Mouse (Mus musculus): ENCODE measurements around the gene Best2. TPM values are rescaled to one million over a fixed set of nuclear protein-coding genes. Genes with fewer than 3 reads are reported as not detected.

The Best2 gene
- total RNA-seq, 2 experiments from 2014 or later, result not detected

DNA sequence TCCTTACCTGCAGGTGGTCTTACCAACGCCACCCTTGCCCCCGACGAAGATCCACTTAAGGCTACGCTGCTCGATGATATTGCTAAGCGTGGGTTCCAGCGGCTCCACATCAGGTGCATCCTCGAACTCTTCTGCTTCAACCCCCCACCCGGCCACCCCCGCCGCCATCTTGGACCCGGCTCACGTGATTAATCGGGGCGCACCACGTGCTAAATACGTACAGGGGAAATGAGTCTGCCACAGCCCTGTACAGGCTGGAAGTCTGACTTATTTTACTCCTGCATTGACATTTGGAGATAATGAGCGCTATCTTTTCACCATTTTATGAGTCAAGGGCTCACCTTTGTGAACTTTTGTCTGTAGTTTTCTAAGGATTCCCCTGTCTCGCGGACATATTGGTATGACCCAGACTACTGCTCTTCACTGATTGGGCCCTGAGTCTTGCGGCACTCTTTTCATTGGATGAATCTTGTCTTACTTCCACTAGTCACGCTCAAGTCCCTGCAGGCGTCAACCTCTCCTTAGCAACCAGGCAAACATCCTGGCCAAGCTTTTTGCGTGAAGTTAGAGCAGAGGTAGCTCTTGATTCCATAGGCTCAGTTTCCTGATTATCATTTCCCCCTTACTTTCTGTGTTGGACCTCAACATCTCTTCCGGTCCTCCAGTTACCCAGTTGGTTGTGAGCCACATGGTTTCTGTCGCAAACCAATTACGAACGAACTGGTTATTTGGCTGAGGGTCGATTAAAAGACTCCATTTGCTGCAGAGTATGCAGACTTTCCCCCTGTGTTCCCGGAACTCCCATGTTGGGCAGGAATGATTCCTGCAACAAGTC, 11.0 kb upstream of the Best2 start, which contains the start of gene Asna1:
Gene Asna1 (minus strand): TSS at position 184 of the 835 bp plus-strand sequence.
- peak; percentile 86 for ATAC-seq (replicated peaks; ENCODE audit: low FRiP score, poor library complexity, severe bottlenecking)

DNA sequence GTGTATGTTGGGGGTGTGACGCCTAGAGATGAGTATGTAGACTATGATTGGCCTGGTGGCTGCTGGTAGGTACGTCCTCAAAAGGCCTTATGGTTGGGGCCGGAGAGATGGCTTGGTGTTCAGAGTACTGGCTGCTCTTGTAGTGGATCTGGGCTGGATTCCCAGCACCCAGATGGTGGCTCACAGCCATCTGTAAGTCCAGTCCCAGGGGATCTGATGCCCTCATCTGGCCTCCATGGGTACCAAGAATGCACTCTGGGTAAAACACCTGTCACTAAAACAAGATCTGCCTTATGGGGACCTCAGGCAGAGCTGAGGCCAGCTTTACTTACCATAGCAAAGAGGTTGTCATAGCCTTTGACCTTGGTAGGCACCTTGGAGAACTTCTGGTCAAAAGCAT, 9.5 kb upstream of the Best2 start:
- no peak for ATAC-seq (replicated peaks; ENCODE audit: low FRiP score, poor library complexity, severe bottlenecking)

DNA sequence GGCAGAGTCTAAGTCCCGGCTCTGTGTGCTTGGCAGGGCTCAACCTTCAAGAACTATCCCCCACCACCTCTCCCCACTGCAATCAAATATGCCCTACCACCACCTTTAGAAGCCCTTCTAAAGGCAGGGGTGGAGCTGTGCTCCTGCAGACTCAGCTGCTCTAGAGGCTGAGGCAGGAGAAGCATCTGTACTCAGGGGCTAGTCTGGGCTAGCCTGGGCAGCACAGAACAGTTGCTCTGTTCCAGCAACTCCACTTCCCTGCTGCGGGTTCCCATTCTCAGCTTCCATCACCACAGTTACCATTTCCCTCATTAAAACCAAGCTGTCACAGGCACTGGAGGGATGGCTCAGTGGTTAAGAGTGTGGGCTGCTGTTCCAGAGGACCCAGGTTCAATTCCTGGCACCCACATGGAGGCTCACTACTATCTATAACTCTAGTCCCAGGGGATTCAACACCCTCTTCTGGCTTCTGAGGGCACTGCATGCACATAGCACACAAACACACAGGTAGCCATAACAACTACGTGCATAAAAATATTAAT, 7.3 kb upstream of the Best2 start:
- no peak for ATAC-seq (replicated peaks; ENCODE audit: low FRiP score, poor library complexity, severe bottlenecking)

DNA sequence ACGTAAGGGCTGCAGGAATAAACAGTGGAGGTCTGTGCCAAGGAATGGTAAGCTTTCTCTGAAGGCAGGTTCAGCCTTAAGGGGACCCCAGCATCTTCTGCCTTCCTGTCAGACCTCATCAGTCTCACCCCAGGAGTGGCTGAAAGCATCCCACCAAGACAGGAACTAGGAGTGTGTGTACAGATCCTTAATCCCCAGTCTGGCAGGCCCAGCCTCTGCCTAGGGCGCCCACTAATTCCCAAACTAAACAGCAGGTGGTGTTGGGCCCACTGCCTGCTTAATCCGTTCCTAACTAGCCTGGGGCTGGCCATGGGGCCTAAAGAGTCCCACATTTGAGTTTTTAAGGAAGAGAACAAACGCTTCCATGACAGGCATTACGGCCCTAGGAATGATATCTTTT, 2.9 kb upstream of the Best2 start:
- ATAC-seq (replicated peaks; ENCODE audit: low FRiP score, poor library complexity, severe bottlenecking), result no peak

DNA sequence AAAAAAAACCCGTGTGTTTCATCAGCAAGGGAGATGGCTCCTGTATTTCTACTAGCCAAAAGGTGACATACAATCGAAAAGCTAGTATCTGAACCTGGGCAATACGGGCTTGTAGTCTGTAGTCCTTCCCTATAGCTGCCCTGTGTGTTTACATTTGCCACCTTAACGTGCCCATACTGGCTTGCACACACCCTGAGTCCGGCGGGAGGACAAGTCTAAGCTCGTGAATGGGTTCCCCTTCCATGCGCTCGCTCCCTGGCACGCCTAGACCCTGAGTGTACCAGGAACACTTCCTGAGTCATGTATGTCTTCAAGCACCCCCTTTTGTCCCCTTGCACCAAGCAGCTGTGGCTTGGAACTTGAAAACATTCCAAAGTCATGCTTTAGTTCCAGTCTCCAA, 2.4 kb upstream of the Best2 start:
- ATAC-seq (replicated peaks; ENCODE audit: low FRiP score, poor library complexity, severe bottlenecking), result no peak

DNA sequence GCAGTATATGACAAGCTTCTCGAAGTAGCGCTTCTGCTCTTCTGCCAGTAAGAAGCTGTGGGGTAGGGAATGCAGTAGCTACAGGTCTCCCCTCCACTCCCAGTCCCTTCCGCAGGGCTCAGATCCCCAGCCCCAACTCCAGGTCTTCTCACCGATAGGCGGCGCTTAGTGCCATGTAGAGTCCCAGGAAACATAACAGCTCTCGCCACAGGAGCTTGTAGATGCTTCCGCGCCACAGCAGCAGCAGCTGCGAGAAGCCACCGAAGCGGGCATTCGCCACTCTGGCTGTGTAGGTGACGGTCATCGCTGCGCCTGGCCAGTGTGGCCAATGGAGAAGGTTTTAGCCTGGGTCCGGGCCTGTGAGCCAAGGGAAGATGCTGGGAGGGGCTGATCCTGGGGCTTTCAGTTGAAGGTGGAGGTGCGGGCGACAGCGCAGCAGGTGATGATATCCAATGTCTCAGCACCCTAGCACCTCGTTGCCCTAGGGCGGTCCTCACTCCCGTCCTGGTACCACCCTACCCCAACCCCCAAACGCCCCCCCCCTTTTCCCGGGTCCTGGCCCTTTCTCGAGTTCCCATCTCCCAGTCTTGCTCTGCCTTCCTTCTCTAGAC, 996 bp downstream of the Best2 start:
- peak; percentile 70 for ATAC-seq (replicated peaks; ENCODE audit: low FRiP score, poor library complexity, severe bottlenecking)

DNA sequence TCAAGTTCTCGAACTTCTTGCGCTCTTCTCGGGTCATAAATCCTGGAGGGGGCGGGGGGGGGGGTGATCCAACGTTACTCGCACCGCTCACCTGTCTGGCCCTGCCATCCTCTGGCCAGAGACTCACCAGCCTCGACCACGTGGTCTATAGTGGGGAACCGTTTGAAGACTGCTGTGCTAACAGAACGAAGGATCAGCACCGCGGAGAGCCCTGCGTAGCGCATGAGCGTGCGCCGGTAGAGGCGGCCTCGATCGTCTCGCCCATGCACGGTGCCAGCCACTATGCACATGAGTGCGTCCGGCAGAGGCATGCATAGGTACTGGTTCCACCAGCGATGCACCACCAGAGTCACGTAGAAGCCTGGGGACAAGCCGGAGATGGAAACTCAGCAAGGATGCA, 3.1 kb downstream of the Best2 start:
- no peak for ATAC-seq (replicated peaks; ENCODE audit: low FRiP score, poor library complexity, severe bottlenecking)

DNA sequence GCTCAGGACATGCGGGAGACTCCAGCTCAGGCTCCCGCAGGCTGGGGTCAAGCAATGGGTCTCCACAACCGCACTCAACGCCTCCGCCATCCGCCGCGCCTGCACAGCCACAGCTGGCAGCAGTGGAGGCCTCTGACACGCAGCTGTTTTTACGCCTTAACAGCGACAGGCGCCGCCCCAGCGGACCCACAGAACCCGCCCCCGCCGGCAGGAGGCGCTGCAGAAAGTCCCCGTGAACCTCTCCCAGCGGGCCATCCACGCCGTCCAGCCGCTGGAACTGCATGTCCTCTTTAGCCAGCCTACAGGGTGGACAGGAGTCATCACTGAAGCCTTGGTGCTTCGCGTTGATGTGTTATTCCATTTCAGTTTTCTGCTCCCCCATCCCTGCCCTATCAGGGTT, 6.6 kb downstream of the Best2 start:
- peak; percentile 77 for ATAC-seq (replicated peaks; ENCODE audit: low FRiP score, poor library complexity, severe bottlenecking)

DNA sequence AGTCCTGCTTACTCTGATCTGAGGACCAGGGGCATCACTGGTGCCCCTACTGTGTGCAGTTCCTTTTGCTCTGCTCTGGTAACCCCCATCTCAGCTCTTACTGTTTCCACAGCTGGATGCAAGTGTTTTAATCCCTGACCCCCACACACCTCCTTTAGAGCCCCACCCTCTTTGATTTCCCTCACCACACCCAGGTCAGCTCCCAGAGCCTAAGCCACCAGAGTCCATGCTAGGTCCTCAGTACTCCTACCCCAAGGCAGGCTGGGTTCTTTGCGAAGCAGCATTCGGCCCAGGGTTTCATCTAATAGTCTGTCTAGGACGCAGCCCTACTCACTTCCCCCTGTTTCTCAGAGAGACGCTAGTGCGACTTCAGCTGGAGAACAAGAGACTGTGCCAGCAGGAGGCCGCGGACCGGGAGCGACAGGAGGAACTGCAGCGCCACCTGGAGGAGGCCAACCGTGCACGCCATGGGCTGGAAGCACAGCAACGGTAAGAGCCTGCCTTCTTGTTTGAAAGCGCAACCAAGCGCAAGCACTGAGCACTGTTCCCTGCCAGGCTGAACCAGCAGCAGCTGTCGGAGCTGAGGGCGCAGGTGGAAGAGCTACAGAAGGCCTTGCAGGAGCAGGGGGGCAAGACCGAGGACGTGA, 16.6 kb downstream of the Best2 start:
- ATAC-seq (replicated peaks; ENCODE audit: low FRiP score, poor library complexity, severe bottlenecking), result peak; percentile 90

DNA sequence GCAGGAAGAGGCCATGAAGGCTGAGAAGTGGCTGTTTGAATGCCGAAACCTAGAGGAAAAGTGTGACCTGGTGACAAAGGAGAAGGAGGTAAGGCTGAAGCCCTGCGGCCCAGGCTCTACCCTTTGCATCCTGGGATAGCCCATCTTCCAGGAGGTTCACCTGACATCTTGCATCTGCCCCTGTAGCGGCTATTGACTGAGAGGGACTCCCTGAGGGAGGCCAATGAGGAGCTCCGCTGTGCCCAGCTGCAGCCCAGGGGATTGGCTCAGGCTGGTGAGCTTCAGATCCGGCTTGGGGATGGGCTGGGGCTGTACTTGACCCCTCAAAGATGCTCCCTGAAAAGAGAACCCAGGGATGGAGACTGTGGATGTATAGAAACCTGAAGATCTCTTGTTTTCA, 17.4 kb downstream of the Best2 start:
- no peak for ATAC-seq (replicated peaks; ENCODE audit: low FRiP score, poor library complexity, severe bottlenecking)

DNA sequence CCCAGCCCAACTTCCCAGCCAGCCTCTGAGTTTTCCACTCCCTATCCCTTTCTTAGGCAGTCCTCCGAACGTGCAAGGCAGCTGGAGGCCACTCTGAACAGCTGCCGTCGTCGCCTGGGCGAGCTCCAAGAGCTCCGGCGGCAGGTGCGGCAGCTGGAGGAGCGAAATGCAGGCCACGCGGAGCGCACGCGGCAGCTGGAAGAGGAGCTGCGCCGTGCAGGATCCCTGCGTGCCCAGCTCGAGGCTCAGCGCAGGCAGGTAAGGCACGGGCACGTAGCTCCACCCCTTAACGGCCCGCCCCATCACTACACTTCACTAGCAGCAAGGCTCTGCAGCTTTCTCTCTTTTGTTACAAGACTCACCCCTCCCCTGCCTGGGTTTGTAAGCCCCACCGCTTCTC, 18.7 kb downstream of the Best2 start:
- no peak for ATAC-seq (replicated peaks; ENCODE audit: low FRiP score, poor library complexity, severe bottlenecking)

DNA sequence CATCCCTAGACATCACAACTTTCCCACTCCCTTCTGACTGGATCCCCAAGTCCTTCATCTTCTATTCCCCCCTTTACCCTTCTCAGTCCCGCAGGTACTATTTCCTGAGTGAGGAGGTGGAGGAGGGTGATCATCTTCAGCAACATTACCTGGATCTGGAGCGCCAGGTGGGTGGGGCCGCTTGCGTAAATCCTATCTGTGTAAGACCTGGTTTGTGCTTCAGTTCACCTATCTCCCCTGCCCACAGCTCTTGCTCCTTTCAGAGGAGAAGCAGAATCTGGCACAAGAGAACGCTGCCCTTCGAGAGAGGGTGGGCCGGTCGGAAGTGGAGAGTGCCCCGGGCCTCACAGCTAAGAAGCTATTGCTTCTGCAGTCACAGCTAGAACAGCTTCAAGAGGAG, 20.0 kb downstream of the Best2 start:
- ATAC-seq (replicated peaks; ENCODE audit: low FRiP score, poor library complexity, severe bottlenecking), result no peak

DNA sequence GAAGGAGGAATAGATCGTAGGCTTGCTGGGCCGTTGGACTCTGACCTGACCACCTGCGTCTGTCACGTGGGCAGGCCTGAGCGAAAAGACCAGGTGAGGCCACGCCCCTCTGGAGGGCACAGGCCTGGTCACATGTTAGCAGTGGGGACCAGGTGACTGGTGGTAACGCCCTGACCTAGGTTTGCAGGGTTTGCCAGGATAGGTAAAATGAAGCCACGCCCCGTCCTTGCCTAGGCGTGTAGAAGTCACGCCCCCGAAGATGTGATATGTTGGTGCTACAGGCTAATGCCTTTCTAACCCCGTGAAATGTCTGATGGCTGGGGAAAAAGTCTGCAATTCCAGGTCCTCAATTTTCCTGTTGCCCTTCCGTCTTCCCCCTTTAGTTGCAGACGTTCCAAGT, 23.5 kb downstream of the Best2 start:
- peak; percentile 44 for ATAC-seq (replicated peaks; ENCODE audit: low FRiP score, poor library complexity, severe bottlenecking)

DNA sequence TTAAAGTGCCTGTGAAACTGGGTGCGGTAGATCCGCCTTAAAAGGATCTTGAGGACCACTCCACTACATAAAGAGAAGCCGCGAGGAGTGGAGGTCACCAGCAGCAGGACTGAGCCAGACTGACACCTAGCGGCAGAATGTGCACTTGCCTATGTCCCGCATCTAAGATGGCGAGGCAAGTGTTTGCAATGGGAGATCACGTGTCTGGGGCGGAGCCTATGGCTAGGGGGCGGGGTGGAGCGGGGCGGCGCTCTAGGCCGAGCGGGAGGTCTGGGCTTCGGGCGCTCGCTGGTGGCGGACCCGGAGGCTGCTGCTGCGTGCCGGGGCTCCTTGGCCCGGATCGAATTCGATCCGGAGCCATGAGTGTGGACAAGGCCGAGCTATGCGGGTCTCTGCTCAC, 24.0 kb downstream of the Best2 start, which contains the start of gene Hook2:
Gene Hook2 (plus strand): TSS at position 255 of the 400 bp plus-strand sequence.
- peak; percentile 80 for ATAC-seq (replicated peaks; ENCODE audit: low FRiP score, poor library complexity, severe bottlenecking)

DNA sequence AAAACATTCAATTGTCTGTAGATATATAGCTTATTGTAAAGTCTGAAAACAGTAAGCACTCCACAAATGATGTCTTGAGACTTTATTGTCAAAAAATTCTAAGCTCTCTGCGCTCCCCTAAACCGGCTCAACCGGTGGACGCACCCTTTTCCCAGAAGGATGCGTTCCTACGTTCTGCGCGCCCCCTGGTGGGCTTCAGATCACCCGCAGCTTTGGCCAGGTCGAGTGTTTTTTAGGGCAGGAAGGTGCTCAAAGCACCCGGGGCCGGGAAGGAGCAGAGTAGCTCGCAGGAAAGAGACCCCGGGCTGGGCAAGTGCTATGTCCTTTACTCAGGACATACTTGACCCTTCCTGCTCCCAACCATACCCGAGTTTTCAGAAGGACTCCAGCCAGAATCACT, 24.5 kb downstream of the Best2 start:
- ATAC-seq (replicated peaks; ENCODE audit: low FRiP score, poor library complexity, severe bottlenecking), result peak; percentile 73

DNA sequence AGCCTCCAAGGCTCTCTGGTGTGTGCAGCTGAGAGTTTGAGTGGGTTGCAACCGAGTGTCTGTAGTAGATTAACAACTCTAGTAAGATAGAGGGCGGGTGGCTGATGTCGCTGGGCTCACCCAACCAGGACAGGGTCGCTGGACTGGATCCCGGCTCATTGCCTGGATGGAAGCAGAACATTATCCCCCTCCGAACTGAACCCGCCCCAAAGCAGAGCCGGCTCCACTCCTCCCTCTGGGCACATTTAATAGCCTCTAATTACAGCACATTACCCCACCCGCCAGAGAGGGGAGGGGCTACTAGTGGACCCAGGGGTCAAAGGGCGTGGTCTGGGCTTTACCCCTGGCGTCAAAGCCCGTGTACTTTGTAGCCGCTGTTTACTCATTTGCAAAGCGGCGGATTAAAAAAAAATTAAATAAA, 25.0 kb downstream of the Best2 start:
- peak; percentile 23; the same call in 1 of the 2 replicates for ATAC-seq (replicated peaks; ENCODE audit: low FRiP score, poor library complexity, severe bottlenecking)

DNA sequence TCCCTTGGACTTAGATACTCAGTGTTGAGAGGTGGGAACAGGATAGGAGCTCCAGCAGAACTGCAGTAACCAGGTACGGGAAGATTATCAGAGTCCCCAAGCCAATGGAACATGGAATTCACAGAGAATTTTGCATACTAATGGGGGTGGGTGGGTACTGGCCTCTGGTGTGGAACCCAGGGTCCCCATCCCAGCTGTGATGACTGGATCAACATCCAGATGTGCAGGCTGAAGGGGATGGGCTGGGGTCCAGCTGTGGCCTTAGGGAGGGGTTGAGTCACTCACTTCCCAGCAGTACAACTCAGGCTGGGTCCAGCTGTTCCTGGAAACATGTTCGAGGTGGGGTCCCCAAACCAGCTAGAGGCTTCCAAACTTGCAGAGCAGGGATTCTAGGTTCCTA, 26.4 kb downstream of the Best2 start:
- ATAC-seq (replicated peaks; ENCODE audit: low FRiP score, poor library complexity, severe bottlenecking), result no peak

DNA sequence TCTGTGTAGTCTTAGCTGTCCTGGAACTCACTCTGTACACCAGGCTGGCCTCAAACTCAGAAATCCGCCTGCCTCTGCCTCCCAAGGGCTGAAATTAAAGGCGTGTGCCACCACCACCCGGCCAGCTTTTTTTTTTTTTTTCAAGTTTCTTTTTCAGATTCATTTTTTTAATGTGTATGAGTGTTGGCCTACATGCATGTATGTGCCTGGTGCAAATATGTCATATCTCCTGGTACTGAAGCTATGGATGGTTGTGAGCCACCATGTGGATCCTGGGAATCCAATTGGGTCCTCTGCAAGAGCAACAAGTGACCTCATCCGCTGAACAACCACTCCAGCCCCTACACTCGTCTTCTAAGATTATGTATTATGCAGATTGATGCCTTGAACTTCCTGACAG, 26.9 kb downstream of the Best2 start:
- ATAC-seq (replicated peaks; ENCODE audit: low FRiP score, poor library complexity, severe bottlenecking), result no peak

DNA sequence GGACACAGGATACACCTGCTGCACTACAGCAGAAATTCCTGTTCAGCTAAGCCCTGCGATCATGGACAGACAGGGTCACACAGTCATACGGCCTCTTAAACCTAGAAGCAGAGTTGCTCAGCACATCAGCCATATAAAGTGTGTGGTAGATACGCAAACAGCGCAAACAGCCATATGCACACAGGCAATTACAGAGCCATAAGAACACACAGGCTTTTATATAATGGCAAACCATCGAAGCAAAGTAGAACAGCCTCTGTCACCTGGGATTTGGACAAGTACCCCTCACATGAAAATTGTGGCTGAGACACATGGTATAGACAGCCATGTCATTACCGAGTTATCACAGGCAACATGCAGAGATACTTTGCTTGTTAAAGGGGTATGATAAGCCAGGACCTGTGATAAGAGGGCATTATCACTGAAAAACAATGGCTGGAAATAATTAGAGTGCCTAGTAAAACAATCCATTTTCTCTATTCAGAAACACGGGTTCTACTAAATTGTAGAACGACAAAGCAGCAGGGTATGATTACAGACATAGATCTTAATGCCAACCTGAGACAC, 27.9 kb downstream of the Best2 start:
- ATAC-seq (replicated peaks; ENCODE audit: low FRiP score, poor library complexity, severe bottlenecking), result no peak

DNA sequence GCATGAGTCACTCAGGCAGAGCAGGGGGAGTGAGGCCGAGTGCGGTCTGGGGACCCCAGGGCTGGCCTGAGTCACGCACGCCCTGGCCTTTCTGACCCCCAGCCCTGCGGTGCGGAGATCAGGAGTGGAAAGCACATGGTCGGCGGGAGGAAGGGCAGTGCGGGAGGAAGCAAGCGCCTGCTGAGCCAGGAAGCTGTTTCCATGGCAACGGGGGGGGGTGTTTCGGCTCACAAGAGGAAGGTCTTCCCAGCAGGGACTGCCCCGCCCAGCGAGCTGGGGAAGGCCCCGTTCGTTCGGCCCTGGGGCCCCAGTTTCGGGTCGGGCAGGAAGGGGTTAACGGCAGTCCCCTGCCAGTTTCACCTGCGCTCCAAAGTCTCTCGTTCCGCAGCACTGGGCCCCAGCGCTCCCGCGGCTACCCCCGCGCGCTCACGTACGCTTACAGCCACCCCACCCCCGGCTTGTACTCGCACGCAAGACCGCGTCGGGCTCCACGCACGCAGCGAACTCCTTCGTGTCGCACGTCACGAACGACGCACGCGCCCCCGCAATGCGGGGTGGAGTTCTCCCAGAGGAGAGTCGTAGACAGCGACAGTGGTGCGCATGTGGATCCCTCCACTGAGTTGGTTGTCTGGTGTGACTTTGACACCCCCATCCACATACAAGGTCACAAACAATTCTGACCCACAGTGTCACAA, 28.5 kb downstream of the Best2 start:
- ATAC-seq (replicated peaks; ENCODE audit: low FRiP score, poor library complexity, severe bottlenecking), result peak; percentile 6; the same call in 1 of the 2 replicates
